Mouse (Mus musculus) intestine, embryonic 15.5 days (tissue): ENCODE results near the gene Sbds. TPM values are rescaled to one million over a fixed set of nuclear protein-coding genes. Genes with fewer than 3 reads are reported as not detected.

ENCODE experiments used
- polyA plus RNA-seq: library from polyadenylated mRNA; unstranded; fragments of >200 nt; fragmentation: Nextera tagmentation; extraction: Ambion mirVana; gene quantifications from 2 replicates; pipeline ENCODE4 v1.2.1, GENCODE M21; 2015

Gene Sbds
- polyA plus RNA-seq, 1 experiment from 2014 or later, result 75.9 TPM

Other genes starting within 250 kb of the Sbds start
- gene Asl, start 226.3 kb downstream of the Sbds start, polyA plus RNA-seq, result 51.4 and 65.0 TPM in 2 replicates
- 34.1 and 38.7 TPM in 2 replicates for gene Crcp, start 226.2 kb downstream of the Sbds start, polyA plus RNA-seq
- 53.4 and 59.8 TPM in 2 replicates for gene Tpst1, start 182.2 kb downstream of the Sbds start, polyA plus RNA-seq
- gene Kctd7, start 110.7 kb downstream of the Sbds start, polyA plus RNA-seq, result 3.8 and 3.9 TPM in 2 replicates
- gene Rabgef1, start 83.7 kb downstream of the Sbds start, polyA plus RNA-seq, result 22.3 and 26.8 TPM in 2 replicates
- 38.9 and 40.2 TPM in 2 replicates for gene Tmem248, start 38.4 kb downstream of the Sbds start, polyA plus RNA-seq
- gene Tyw1, start 89 bp upstream of the Sbds start, polyA plus RNA-seq, result 23.5 and 24.0 TPM in 2 replicates
- gene Caln1, start 113.9 kb upstream of the Sbds start, polyA plus RNA-seq, result 0.10 and 0.38 TPM in 2 replicates
- gene A330070K13Rik, start 129.1 kb upstream of the Sbds start, polyA plus RNA-seq, result not detected in 2 replicates